Mouse (Mus musculus) heart, postnatal 25 days (tissue): ENCODE measurements at regions not wholly inside any gene's neighbourhood (a gene's known extent, or its start where the extent isn't known, plus 50 kb on each side); places are given as distances from the start of the nearest gene placed in this dataset.

Source experiments
- DNase-seq: peaks from one replicate; pipeline ENCODE4 v3.0.0; 2022; ENCODE audit warnings: low spot score
- intact Hi-C: fragments of 180-260 bp; cut with DNase I; formaldehyde crosslinking; loops from one replicate; pipeline ENCODE4 v1.15.1; 2025

- intact Hi-C loops, result no loop called here
- DNase-seq, result no peak
Measured at GRCm38 (mm10) chr4:72524100-72524499, 323.4 kb upstream of the Tle1 start.

GRCm38 (mm10) chr4:72511220-72511619, 310.5 kb upstream of the Tle1 start:
- no peak for DNase-seq
- intact Hi-C loops, result no loop called here

- intact Hi-C loops, result no loop called here
- no peak for DNase-seq
Measured at GRCm38 (mm10) chr4:72481748-72482147, 281.0 kb upstream of the Tle1 start.

- no peak for DNase-seq
- intact Hi-C loops, result no loop called here
Measured at GRCm38 (mm10) chr4:72480535-72480934, 279.8 kb upstream of the Tle1 start.

GRCm38 (mm10) chr4:72469236-72469875, 268.6 kb upstream of the Tle1 start:
- intact Hi-C loops, result no loop called here
- DNase-seq, result no peak

GRCm38 (mm10) chr4:72444177-72444770, 243.6 kb upstream of the Tle1 start:
- intact Hi-C loops, result no loop called here

GRCm38 (mm10) chr4:72437367-72437766, 236.6 kb upstream of the Tle1 start:
- no peak for DNase-seq
- intact Hi-C loops, result no loop called here

More at GRCm38 (mm10) chr4:72444177-72444770, 243.6 kb upstream of the Tle1 start:
- no peak for DNase-seq

- no peak for DNase-seq
Measured at GRCm38 (mm10) chr4:72425316-72425715, 224.6 kb upstream of the Tle1 start.

GRCm38 (mm10) chr4:72412100-72412788, 211.5 kb upstream of the Tle1 start:
- no peak for DNase-seq
- intact Hi-C loops, result no loop called here

More at GRCm38 (mm10) chr4:72425316-72425715, 224.6 kb upstream of the Tle1 start:
- intact Hi-C loops, result no loop called here

GRCm38 (mm10) chr4:72411343-72411742, 210.6 kb upstream of the Tle1 start:
- intact Hi-C loops, result no loop called here
- no peak for DNase-seq

- intact Hi-C loops, result no loop called here
Measured at GRCm38 (mm10) chr4:72400759-72401158, 200.0 kb upstream of the Tle1 start.

GRCm38 (mm10) chr4:72391887-72392435, 191.2 kb upstream of the Tle1 start:
- DNase-seq, result no peak
- intact Hi-C loops, result no loop called here

More at GRCm38 (mm10) chr4:72400759-72401158, 200.0 kb upstream of the Tle1 start:
- no peak for DNase-seq

GRCm38 (mm10) chr4:72389811-72390625, 189.3 kb upstream of the Tle1 start:
- no peak for DNase-seq
- intact Hi-C loops, result no loop called here

GRCm38 (mm10) chr4:72384901-72385264, 184.2 kb upstream of the Tle1 start:
- intact Hi-C loops, result no loop called here
- DNase-seq, result peak; percentile 4

- intact Hi-C loops, result no loop called here
- no peak for DNase-seq
Measured at GRCm38 (mm10) chr4:72384259-72384900, 183.7 kb upstream of the Tle1 start.

GRCm38 (mm10) chr4:72383729-72384128, 183.0 kb upstream of the Tle1 start:
- no peak for DNase-seq
- intact Hi-C loops, result no loop called here

GRCm38 (mm10) chr4:72382517-72383147, 181.9 kb upstream of the Tle1 start:
- DNase-seq, result no peak
- intact Hi-C loops, result no loop called here

GRCm38 (mm10) chr4:72381742-72382141, 181.0 kb upstream of the Tle1 start:
- intact Hi-C loops, result no loop called here
- DNase-seq, result no peak

GRCm38 (mm10) chr4:72381116-72381515, 180.4 kb upstream of the Tle1 start:
- intact Hi-C loops, result no loop called here
- DNase-seq, result no peak
